Mouse (Mus musculus) erythroblast, embryonic 14.5 days (primary cell): ENCODE data around the gene Gm21244.
"Not testable (repeated sequence)": the region's sequence is repeated elsewhere in the genome, so short reads cannot be mapped to it uniquely, and the experiment has no call there.

Experiments
- GATA1 ChIP-seq: IDR thresholded peaks from 2 replicates; pipeline ENCODE4 v1.6.1; 2012; ENCODE audit warnings: low read length, inconsistent platforms, mixed read lengths
- TAL1 ChIP-seq: IDR thresholded peaks from 3 replicates; pipeline ENCODE4 v1.6.1; 2012; ENCODE audit warnings: low read length, inconsistent platforms, mixed read lengths

DNA sequence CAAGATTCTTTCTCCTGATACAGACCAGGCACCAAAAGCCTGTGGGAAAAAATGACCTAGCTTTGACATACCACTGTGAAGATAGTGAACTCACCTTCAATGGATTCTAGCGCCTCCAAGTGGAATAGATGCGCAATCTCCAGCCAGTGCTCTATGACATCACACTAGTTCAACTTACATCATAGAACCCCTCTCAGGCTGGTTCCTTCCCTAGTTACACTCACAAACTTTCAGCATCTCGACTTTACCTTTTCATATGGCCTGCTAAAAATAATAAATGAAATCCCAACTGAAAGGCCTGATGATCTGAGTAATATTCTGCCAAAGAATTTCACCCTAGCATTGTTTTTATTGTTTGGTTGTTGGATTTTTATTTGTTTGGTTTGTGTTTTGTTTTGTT is at the start of gene Gm21244:
- not testable (repeated sequence) for TF ChIP-seq GATA1, TAL1
